Mouse (Mus musculus) fibroblast of lung, adult 2 months (primary cell): ENCODE results near the gene Pitpnm2.

Experiments
- DNase-seq: peaks from one replicate; pipeline ENCODE4 v3.0.0-alpha.2; 2011; ENCODE audit warnings: low read depth

Pitpnm2 gene

DNA sequence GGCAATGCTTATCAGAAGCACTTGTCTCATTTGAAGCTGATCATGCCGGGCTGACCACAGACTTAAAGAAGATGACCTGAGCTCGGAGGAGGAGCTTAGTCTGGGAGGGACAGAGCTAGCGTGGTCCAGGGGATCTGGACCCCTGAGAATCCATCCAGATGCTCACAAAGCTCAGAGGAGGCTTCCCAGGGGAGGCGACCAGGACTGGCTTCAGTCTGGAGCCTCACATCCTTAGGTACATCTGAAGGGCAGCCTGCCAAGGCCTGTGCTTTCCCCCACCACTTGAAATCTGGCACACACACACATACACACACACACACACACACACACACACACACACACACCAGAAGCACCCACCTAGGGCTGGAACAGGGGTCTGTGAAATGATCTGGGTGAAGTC is 47.5 kb downstream of the Pitpnm2 start:
- DNase-seq: no peak

GRCm38 (mm10) chr5:124201564-124201963 is 48.0 kb downstream of the Pitpnm2 start:
- no peak for DNase-seq

- DNase-seq: no peak
Measured at GRCm38 (mm10) chr5:124200844-124201243, 48.7 kb downstream of the Pitpnm2 start.

DNA sequence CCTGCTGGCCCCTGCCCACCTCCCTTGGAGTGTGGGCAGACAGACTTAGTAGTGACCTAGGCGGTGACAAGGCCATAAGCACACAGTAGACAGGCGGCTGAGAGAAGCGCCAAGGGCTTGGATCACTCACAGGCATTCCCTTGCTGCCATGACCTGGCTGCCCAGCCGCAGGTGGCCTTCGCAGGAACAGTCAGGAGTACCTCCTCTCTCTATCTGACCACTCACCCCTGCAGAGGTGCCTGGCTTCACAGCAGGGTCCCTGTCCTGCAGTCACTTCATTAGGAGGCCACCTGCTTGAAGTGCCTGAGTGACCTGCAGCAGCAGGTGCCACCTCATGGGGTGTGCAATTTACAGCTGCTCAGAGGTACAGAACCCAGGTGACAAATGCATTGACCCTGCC is 50.4 kb downstream of the Pitpnm2 start:
- DNase-seq: no peak

DNA sequence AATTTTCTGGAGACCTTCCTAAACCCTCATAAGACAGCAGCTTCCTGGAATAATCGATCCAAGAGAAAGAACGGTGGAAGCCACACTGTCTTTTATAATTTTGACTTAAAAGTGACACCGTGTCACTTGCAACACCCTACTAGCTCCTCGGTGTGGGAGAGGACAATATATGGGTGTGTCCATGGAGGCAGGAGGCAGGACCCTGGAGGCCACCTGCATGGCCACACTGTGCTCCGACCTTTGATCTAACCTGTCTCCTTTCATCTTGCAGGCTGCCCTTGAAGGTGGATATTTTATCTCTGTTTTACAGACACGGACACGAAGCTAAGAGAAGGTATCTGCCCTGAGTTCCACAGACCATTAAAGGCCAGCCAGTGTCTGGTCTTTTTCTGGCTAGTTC is 51.1 kb downstream of the Pitpnm2 start:
- DNase-seq: no peak

DNA sequence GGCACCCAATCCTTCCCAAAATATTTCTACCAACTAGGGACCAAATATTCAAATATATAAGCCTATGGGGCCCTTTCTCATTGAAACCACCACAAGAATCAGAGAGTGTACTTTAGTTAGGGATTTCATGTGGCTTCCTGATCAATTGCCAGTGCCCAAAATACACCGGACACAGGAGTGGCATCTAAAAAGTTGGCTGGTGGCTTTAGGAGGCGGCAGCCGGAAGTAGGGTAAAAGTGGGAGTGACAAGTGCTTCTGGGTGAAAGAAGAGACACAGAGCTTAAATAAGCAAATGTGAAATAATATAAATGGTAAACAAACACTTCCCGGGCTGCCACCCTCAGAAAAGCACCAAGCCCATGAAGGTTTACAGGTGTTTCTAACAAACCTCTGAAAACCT is 53.5 kb downstream of the Pitpnm2 start:
- DNase-seq: no peak

DNA sequence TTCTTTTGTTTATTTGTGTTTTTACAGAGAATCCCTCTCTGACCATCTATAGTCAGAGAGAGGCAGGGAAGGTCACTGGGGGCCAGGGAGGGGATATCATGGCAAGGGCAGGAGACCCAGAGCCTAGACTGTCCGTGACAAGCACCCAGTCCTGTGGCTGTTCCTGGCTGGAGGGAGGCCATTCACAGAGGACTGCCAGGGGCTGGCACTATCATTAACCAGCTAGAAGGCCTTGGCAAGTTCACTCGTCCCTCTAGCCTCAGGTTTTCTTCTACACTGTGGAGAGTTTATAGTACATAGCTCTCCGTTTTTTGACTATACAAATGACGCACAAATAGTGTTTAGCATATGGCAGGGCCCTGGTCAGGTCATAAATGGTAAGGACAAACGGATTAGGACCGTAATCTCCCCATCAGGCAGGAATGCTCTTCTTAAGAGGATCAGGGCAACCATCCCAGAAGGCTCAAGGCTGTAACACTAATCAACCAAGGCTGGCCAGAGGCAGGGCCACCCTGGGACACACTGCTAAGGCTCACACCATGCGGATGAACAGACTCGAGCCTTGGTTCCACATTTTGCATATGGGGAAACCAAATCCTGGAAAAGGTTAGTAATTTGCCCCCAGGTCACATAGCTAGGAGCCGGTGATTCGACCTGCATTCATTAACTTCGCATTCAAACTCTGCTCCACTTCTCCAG is 55.0 kb downstream of the Pitpnm2 start:
- no peak for DNase-seq

- DNase-seq: no peak
Measured at GRCm38 (mm10) chr5:124193286-124194112, 56.1 kb downstream of the Pitpnm2 start.

DNA sequence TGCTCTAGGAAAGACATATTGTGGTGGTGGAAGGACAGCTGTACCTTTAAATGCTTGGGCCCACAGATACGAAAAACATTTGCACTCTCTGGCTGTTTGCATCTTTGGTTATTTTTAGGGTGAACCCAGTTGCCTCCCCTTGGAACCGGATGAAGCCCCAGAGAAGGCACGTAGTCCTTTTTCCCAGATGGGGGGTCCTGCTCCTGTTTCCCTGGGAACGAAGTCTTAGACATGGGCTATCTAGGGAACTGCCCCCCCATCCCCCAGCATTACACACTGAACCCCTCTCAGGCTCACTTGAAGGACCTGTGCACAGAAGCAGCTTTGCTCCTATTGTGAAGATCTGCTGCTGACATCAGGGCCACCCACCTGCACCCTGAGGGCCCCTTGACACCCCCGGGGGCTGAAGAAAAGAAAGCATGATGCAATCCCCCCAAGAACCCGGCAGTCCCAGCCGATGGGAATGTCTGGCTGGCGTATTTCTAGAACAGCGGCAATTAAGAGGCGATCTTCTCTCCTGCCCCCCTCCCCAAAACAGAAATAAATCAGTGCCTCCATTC is 56.8 kb downstream of the Pitpnm2 start:
- DNase-seq: no peak

DNA sequence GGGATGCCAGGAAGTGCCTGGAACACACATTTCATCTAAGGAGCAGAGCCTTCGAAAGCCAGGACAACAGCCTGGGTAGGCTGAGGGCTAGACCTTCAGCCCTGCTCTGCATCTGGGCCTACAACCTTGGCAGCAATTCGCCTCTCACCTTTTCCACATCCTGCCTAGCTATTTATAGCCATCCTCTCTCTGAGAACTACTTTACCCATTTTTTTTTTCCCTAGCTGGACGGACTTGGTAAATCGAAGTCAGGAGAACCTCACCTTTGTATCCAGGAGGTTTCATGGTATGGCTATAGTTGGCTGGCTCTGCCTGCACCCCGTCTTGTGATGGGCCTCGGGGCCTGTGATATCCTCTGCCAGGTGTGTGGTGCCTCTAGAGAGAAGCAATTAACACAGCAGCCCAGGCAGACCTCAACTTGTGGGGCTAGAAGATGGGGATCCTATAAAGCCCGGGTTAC is 57.3 kb downstream of the Pitpnm2 start:
- no peak for DNase-seq

DNA sequence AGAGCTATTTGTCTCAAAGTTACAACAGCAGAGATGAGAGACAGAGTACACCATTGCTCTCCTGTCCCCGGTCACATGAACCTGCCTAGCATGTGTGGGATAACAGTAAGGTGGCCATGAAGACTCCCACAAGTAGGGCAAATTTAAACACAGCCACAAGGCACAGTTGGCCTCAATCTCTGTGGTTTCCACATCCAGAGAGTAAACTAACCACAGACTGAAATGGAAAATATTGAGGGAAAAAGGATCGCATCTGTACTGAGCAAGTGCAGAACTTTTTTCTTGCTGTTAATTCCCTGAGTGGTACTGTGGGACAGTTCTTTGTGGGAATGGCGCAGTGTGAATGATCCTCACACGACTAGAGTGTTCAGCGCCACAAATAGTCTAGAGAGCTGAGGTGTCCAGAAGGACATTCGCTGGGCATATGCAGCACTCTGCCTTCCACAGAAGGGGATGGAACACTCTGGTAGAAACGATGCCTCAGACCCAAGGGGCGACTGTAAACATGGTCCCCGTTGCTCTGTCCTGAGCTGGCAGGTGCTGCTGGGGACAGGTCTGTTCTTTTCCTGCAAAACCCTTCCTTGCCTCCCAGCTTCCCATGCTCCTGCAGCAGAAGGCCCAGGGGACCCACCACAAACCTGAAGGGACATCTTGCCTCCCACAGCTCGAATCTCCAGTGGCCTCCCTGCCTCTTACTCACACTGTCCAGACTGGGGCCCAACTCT is 59.3 kb downstream of the Pitpnm2 start:
- peak; percentile 67 for DNase-seq

DNA sequence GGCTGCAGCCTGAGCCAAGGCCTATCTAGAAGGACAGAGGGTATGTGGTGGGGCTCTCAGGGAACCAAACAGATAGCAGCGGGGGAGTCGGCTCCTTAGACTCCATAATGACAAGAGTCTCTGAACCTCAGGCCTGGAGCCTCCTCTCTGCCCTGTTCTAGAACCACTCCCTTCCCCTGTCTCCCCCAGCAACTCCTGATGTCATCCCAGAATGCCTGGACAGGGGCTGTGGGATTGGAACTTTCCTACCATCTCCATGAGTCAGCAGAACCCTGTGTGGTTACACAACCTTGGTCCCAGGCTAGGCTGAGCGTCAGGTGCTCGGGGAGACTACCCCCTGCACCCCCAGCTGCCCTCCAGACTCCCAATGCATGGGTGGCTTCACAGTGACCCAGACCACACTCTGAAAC is 60.0 kb downstream of the Pitpnm2 start:
- DNase-seq: peak; percentile 62

GRCm38 (mm10) chr5:124187508-124188311 is 61.9 kb downstream of the Pitpnm2 start:
- DNase-seq: no peak

DNA sequence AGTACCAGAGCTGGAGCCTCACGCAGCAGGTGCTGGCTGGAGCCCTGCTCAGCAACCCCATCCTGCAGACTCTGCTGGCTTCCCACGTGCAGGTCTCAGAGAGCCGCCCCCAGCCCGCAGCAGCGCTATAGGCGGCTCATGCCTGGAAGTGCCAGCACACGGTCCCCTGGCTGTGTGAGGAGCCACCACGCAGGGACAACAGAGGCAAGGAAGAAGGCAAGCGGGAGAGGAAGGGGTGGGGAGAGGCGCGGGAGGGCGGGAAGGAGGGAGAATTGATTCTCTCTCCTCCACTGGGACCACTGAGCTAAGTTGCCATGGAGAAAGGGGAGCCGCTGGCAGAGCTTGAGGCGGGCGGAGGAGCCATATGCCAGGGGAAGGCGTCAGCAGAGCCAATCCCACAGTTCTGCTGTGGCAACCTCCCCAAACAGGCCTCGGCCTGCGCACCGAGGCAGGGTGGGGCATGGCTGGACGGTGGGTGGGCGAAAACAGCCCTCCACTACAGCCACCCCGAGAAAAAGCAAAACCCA is 62.5 kb downstream of the Pitpnm2 start:
- no peak for DNase-seq

DNA sequence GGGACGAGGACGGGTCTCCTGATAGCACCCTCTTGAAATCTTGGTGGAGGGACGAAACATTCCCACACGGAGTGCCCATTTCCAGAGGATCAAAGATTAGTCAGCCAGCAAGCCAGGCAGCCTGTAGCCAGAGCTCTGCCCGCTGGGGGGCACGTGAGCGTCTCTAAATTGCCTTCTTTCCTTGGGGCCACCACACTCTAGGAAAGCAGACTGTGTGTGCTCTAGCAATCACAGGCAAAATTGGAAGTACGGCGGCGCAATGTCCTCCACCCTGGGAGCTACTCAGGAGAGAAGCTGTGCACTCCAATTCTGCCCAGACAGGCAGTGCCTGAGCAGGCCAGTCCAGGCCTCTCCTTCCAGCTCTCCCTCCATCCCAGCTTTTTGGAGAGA is 63.1 kb downstream of the Pitpnm2 start:
- no peak for DNase-seq

- no peak for DNase-seq
Measured at GRCm38 (mm10) chr5:124185706-124186464, 63.7 kb downstream of the Pitpnm2 start.

GRCm38 (mm10) chr5:124184898-124185701 is 64.5 kb downstream of the Pitpnm2 start:
- DNase-seq: peak; percentile 72

DNA sequence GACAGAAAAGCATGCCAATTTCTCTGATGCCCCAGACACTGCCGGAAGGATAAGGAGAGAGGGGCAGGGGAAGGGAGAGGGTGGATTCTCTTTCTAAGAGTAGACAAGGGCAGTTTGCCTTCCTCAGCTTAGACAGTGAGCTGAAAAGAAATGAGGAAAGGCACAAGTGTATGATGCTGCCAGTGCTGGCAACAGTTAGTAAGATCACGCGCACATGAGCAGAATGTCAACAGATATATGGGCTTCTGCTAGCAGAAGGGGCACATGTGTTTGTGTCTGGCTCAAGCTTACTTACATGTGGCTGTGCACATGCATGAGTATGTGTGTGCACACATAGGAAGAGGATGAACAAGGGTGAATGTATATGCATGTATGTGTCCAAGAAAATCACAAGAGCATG is 65.4 kb downstream of the Pitpnm2 start:
- DNase-seq: no peak

- no peak for DNase-seq
Measured at GRCm38 (mm10) chr5:124182642-124183041, 66.9 kb downstream of the Pitpnm2 start.

DNA sequence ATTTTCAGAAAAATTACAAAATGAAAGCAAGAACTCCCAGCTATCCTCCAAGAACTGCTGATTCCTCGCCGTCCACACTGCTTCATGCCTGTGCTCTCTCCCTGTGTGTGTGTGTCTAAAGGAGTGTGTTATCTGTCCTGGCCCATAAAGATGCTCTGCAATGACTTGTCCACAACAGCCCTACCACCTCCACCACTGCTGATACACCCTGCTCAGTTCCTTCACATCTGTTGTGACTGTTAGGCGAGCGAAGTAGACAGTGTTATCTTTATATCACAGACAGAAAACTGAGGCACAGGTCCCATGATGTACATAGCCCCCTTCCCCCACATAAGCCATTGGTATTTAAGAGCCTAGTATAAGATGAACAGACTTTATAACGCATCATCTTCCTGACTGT is 67.5 kb downstream of the Pitpnm2 start:
- no peak for DNase-seq
